16 mouse cellular contexts compared by ENCODE assay signal in the genomic region with DNA sequence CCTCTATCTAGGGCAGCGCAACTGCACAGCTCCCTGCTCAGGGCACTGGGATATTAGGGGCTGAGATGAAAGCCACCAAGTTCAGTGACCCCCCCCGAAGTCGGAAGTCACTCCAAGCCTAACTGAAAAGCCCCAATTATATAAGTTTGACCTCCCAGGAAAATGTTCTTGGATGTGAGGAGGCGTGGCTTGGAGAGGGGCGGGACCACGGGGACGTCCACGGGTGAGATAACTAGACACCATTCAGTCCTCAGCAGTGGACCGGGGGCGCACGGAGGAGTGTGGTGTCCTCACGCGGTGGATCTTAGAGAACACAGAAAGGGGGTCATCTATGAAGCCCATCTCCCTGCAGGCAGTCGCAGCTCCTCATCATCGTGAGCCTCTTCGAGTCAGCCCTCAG. TPM values are rescaled to one million over a fixed set of nuclear protein-coding genes. Genes with fewer than 3 reads are reported as not detected.
DNase-seq lines count a peak whose midpoint lies in the region; ATAC-seq and TF ChIP-seq lines count a peak whose summit lies in the region.
"Had no signal": no experiment of that assay in that cellular context is flagged by ENCODE, and none has a peak within 500 bp of the region (broad histone marks: within the 10 kb centered on the region; RNA-seq: fewer than 3 reads in every experiment).

No protein-coding gene starts in this region.

- peaks cover 84% of the 10 kb centered on the region for H3K27me3 ChIP-seq in forebrain, embryonic 10.5 days (ENCODE audit: poor library complexity, severe bottlenecking)
- peaks cover 29% of the 10 kb centered on the region for H3K27me3 ChIP-seq in forebrain, embryonic 14.5 days (replicated peaks; ENCODE audit: control insufficient read depth, insufficient read depth, low read length)
- H3K27me3 ChIP-seq in forebrain, postnatal 0 days (ENCODE audit: insufficient read depth, low read length), result no peaks in the 10 kb centered on the region; the same call in 1 of the 2 replicates
- H3K27me3 ChIP-seq in neural tube, embryonic 14.5 days (ENCODE audit: control insufficient read depth, insufficient read depth, low read length), result peaks cover 12% of the 10 kb centered on the region

- no peak overlapping the region for H3K27ac ChIP-seq in forebrain, embryonic 10.5 days
- H3K27ac ChIP-seq in forebrain, embryonic 14.5 days (ENCODE audit: low read depth, low read length), result no peak overlapping the region
- no peak overlapping the region for H3K27ac ChIP-seq in ES-E14 (ENCODE audit: insufficient read depth, low read depth, low read length, poor library complexity, severe bottlenecking)
- H3K27ac ChIP-seq in forebrain, postnatal 0 days (ENCODE audit: low read depth, low read length), result no peak overlapping the region
- H3K27ac ChIP-seq in neural tube, embryonic 14.5 days (ENCODE audit: low read depth, low read length), result no peak overlapping the region
- H3K27ac ChIP-seq: limb, embryonic 15.5 days; stomach, postnatal 0 days had no signal

- DNase-seq in forebrain, embryonic 10.5 days (ENCODE audit: extremely low spot score, low spot score), result no peak
- DNase-seq in forebrain, embryonic 14.5 days (ENCODE audit: low spot score), result no peak
- DNase-seq in ES-E14 (ENCODE audit: low read depth, low spot score) (no peak), adipocyte (ENCODE audit: low spot score) (no peak)
- DNase-seq in forebrain, postnatal 0 days, result no peak
- DNase-seq in lung, postnatal 4 days, result no peak
- DNase-seq: kidney, adult 2 months; lung, adult 18-20 months; right cerebral cortex, adult 18-20 months; thymus, postnatal 4 days had no signal

- no peaks in the 10 kb centered on the region for H3K36me3 ChIP-seq in forebrain, embryonic 10.5 days (replicated peaks)
- H3K36me3 ChIP-seq in forebrain, embryonic 14.5 days (ENCODE audit: control insufficient read depth, insufficient read depth, low read length), result no peaks in the 10 kb centered on the region
- H3K36me3 ChIP-seq in ES-E14 (ENCODE audit: control insufficient read depth, insufficient read depth, low read length, poor library complexity, severe bottlenecking), result no peaks in the 10 kb centered on the region
- H3K36me3 ChIP-seq in forebrain, postnatal 0 days (ENCODE audit: insufficient read depth), result no peaks in the 10 kb centered on the region
- H3K36me3 ChIP-seq in neural tube, embryonic 14.5 days (ENCODE audit: control insufficient read depth, insufficient read depth, low read length), result no peaks in the 10 kb centered on the region
- H3K36me3 ChIP-seq: heart, embryonic 12.5 days; limb, embryonic 15.5 days had no signal

- peak overlapping the region; percentile 6; the same call in 1 of the 2 replicates for H3K4me3 ChIP-seq in forebrain, embryonic 10.5 days
- no peak overlapping the region for H3K4me3 ChIP-seq in forebrain, embryonic 14.5 days (ENCODE audit: low read depth, low read length)
- H3K4me3 ChIP-seq in ES-E14 (ENCODE audit: insufficient read depth in 1 of 2, low read depth in 1 of 2, low read length in 2 of 2, poor library complexity in 1 of 2, severe bottlenecking in 1 of 2), result peak overlapping the region; percentile 17 to 38; a peak in 2 of 4 replicates
- H3K4me3 ChIP-seq in forebrain, postnatal 0 days (ENCODE audit: low read depth, low read length), result peak overlapping the region; percentile 64; the same call in 1 of the 2 replicates
- no peak overlapping the region for H3K4me3 ChIP-seq in neural tube, embryonic 14.5 days (ENCODE audit: low read depth, low read length)
- H3K4me3 ChIP-seq: heart, embryonic 12.5 days; limb, embryonic 15.5 days had no signal

- peaks cover 71% of the 10 kb centered on the region for H3K4me1 ChIP-seq in forebrain, embryonic 10.5 days
- peaks cover 17% of the 10 kb centered on the region for H3K4me1 ChIP-seq in forebrain, embryonic 14.5 days (ENCODE audit: control insufficient read depth, insufficient read depth, low read length)
- peaks cover 5 to 17% of the 10 kb centered on the region in 2 experiments; a peak in 3 of 4 replicates for H3K4me1 ChIP-seq in ES-E14 (ENCODE audit: control insufficient read depth in 2 of 2, insufficient read depth in 2 of 2, low read length in 2 of 2, poor library complexity in 1 of 2)
- H3K4me1 ChIP-seq in forebrain, postnatal 0 days (ENCODE audit: insufficient read depth), result no peaks in the 10 kb centered on the region
- peaks cover 28% of the 10 kb centered on the region for H3K4me1 ChIP-seq in neural tube, embryonic 14.5 days (ENCODE audit: control insufficient read depth, insufficient read depth, low read length)

- no peak for ATAC-seq in forebrain, embryonic 14.5 days
- no peak for ATAC-seq in forebrain, postnatal 0 days
- no peak for ATAC-seq in neural tube, embryonic 14.5 days (ENCODE audit: low read depth)

- no peak for TF ChIP-seq CTCF in forebrain, postnatal 0 days (IDR thresholded peaks at IDR 0.05; ENCODE audit: low read depth)

- H3K9me3 ChIP-seq in forebrain, embryonic 10.5 days, result no peaks in the 10 kb centered on the region
- H3K9me3 ChIP-seq in forebrain, embryonic 14.5 days (replicated peaks; ENCODE audit: control insufficient read depth, low read length), result no peaks in the 10 kb centered on the region
- H3K9me3 ChIP-seq in ES-E14 (ENCODE audit: control insufficient read depth, insufficient read depth, low read depth, low read length), result no peaks in the 10 kb centered on the region
- no peaks in the 10 kb centered on the region for H3K9me3 ChIP-seq in forebrain, postnatal 0 days (ENCODE audit: low read length)
- H3K9me3 ChIP-seq in neural tube, embryonic 14.5 days (ENCODE audit: control insufficient read depth, low read length), result no peaks in the 10 kb centered on the region
- H3K9me3 ChIP-seq: heart, embryonic 12.5 days; limb, embryonic 15.5 days had no signal

- in situ Hi-C loops in ES-E14 (cut with MboI; ENCODE audit: low sequenced_read_pairs in 2 of 2, unreplicated experiment in 2 of 2), result no loop called here

- H3K4me2 ChIP-seq in forebrain, embryonic 14.5 days (ENCODE audit: low read length), result no peak overlapping the region; the same call in 1 of the 2 replicates
- H3K4me2 ChIP-seq in forebrain, postnatal 0 days (ENCODE audit: low read depth), result peak overlapping the region; percentile 74
- peak overlapping the region; percentile 69; the same call in 1 of the 2 replicates for H3K4me2 ChIP-seq in neural tube, embryonic 14.5 days (ENCODE audit: low read depth, low read length)
- H3K4me2 ChIP-seq: heart, embryonic 12.5 days; limb, embryonic 15.5 days had no signal

- WGBS in forebrain, embryonic 10.5 days, result 15% methylated on average over 16 of the region's 16 CpGs
- 21% methylated on average over 16 of the region's 16 CpGs for WGBS in forebrain, embryonic 14.5 days
- WGBS in forebrain, postnatal 0 days, result 25% methylated on average over 16 of the region's 16 CpGs
- 21% methylated on average over 16 of the region's 16 CpGs for WGBS in neural tube, embryonic 14.5 days

- H3K9ac ChIP-seq in forebrain, embryonic 14.5 days (ENCODE audit: low read length), result no peak overlapping the region
- no peak overlapping the region for H3K9ac ChIP-seq in ES-E14 (ENCODE audit: insufficient read depth, low read depth, low read length, poor library complexity, severe bottlenecking)
- no peak overlapping the region for H3K9ac ChIP-seq in forebrain, postnatal 0 days
- H3K9ac ChIP-seq in neural tube, embryonic 14.5 days (replicated peaks; ENCODE audit: low read depth, low read length), result no peak overlapping the region
- H3K9ac ChIP-seq: heart, embryonic 12.5 days; limb, embryonic 15.5 days had no signal

TF ChIP-seq in ES-E14, 5 proteins besides CTCF, POLR2A, EP300 and RAD21:
- TF ChIP-seq HCFC1 (IDR thresholded peaks at IDR 0.05; ENCODE audit: borderline replicate concordance, insufficient read depth, low read length), result no peak

RNA-seq across cellular contexts. Expression of gene Igsf21, which starts 3.4 kb away (rescaled TPM):
- polyA plus RNA-seq in forebrain, embryonic 10.5 days (2016; fragmentation: Nextera tagmentation; extraction: Ambion mirVana), result 3.8 and 4.6 TPM in 2 replicates
- polyA plus RNA-seq in forebrain, embryonic 14.5 days (2014; fragmentation: Nextera tagmentation; extraction: Ambion mirVana), result 30.0 and 40.3 TPM in 2 replicates
- 2.5 and 6.9 TPM in 2 replicates for total RNA-seq in ES-E14 (2012; rRNA removed)
- 68.5 and 78.5 TPM in 2 replicates for total RNA-seq in forebrain, postnatal 0 days (2014; rRNA removed)
- polyA plus RNA-seq in forebrain, postnatal 0 days (2015; fragmentation: Nextera tagmentation; extraction: Ambion mirVana), result 108 and 117 TPM in 2 replicates
- 77.0 and 95.1 TPM in 2 replicates for polyA plus RNA-seq in neural tube, embryonic 14.5 days (2014; fragmentation: Nextera tagmentation; extraction: Ambion mirVana)
- total RNA-seq: common myeloid progenitor, adult 5-6 weeks; hematopoietic stem cell, adult 5-6 weeks had no signal

Comparison
In these comparisons a context has a peak if more than half of its experiments do, and no peak if none do; other contexts are left out.
1. H3K4me3 ChIP-seq: peak in forebrain, embryonic 10.5 days (single experiment), ES-E14 (2 of 2) and forebrain, postnatal 0 days (single experiment); none in forebrain, embryonic 14.5 days (single experiment) and neural tube, embryonic 14.5 days (single experiment).